Mouse (Mus musculus): ENCODE data around the gene Itgb7.

DNA sequence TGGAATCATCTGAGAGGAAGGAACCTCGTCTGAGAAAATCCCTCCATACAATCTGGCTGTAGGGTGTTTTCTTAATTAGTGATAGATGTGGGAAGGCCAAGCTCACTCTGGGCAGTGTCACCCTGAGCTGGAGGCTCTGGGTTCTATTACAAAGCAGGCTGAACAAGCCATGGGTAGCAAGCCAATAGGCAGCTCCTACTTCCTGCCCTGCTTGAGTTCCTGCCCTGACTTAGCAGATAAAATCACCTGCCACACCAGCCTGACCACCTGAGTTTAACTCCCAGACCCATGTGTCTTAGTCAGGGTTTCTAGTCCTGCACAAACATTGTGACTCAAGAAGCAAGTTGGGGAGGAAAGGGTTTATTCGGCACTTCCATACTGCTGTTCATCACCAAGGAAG, 62.7 kb downstream of the Itgb7 start:
- TF ChIP-seq CTCF (IDR thresholded peaks at IDR 0.05; ENCODE audit: borderline replicate concordance, extremely low read depth, insufficient read depth, insufficient read length) (no peak), POLR2A (IDR thresholded peaks at IDR 0.05; ENCODE audit: borderline replicate concordance, extremely low read depth, insufficient read depth, insufficient read length, poor library complexity, severe bottlenecking) (no peak)
